Mouse (Mus musculus) ES-E14 (cell line): ENCODE results near the gene She. TPM values are rescaled to one million over a fixed set of nuclear protein-coding genes. Genes with fewer than 3 reads are reported as not detected.

Experiments used
- DNase-seq: peaks from one replicate; pipeline ENCODE4 v3.0.0-alpha.2; 2013; ENCODE audit warnings: low read depth, low spot score
- H3K27ac ChIP-seq: 2 replicates; pipeline ENCODE4 v1.5.1; 2012; ENCODE audit warnings: low read depth, mild to moderate bottlenecking, low read length, moderate library complexity, mixed read lengths; ENCODE audit not compliant: poor library complexity, insufficient read depth, severe bottlenecking
- H3K36me3 ChIP-seq: 2 replicates; pipeline ENCODE4 v1.6.1; 2012; ENCODE audit warnings: mild to moderate bottlenecking, low read length, moderate library complexity, mixed read lengths; ENCODE audit not compliant: control insufficient read depth, poor library complexity, insufficient read depth, severe bottlenecking
- H3K4me1 ChIP-seq, 2 experiments: fragments of 150-350 bp in 1 of 2; sonication (generic) in 1 of 2; 2 replicates each; pipeline ENCODE4 v1.6.1; 2012; ENCODE audit warnings: low read length in 2 of 2, mild to moderate bottlenecking in 1 of 2, mixed read lengths in 1 of 2; ENCODE audit not compliant: control insufficient read depth in 2 of 2, insufficient read depth in 2 of 2, poor library complexity in 1 of 2
- H3K4me3 ChIP-seq, 2 experiments: fragments of 150-350 bp in 1 of 2; sonication (generic) in 1 of 2; 2 replicates each; pipeline ENCODE4 v1.5.1; 2012; ENCODE audit warnings: low read length in 2 of 2, low read depth in 1 of 2, mild to moderate bottlenecking in 1 of 2, mixed read lengths in 1 of 2; ENCODE audit not compliant: insufficient read depth in 1 of 2, poor library complexity in 1 of 2, severe bottlenecking in 1 of 2
- H3K9ac ChIP-seq: 2 replicates; pipeline ENCODE4 v1.6.1; 2012; ENCODE audit warnings: low read depth, mild to moderate bottlenecking, low read length, mixed read lengths; ENCODE audit not compliant: poor library complexity, insufficient read depth, severe bottlenecking
- H3K9me3 ChIP-seq: fragments of 150-350 bp; sonication (generic); 2 replicates; pipeline ENCODE4 v1.6.1; 2012; ENCODE audit warnings: low read depth, mild to moderate bottlenecking, low read length; ENCODE audit not compliant: control insufficient read depth, insufficient read depth
- CHD2 ChIP-seq: IDR thresholded peaks from 2 replicates; pipeline ENCODE4 v1.6.1; 2014; ENCODE audit warnings: mild to moderate bottlenecking, low read depth, low read length, inconsistent platforms
- HCFC1 ChIP-seq: IDR thresholded peaks from 2 replicates; pipeline ENCODE4 v1.6.1; 2012; ENCODE audit warnings: low read length, inconsistent platforms, borderline replicate concordance; ENCODE audit not compliant: insufficient read depth
- MAFK ChIP-seq: IDR thresholded peaks from 2 replicates; pipeline ENCODE4 v1.6.1; 2014; ENCODE audit warnings: mild to moderate bottlenecking, low read depth, low read length, inconsistent platforms; ENCODE audit not compliant: insufficient read depth
- ZC3H11A ChIP-seq: IDR thresholded peaks from 2 replicates; pipeline ENCODE4 v1.6.1; 2012; ENCODE audit warnings: low read depth, mild to moderate bottlenecking, inconsistent platforms, low read length, borderline replicate concordance
- ZNF384 ChIP-seq: IDR thresholded peaks from 2 replicates; pipeline ENCODE4 v1.6.1; 2012; ENCODE audit warnings: low read depth, low read length, inconsistent platforms
- in situ Hi-C, 2 experiments: fragments of 600-800 bp; cut with MboI; formaldehyde crosslinking; loops; one replicate each; pipeline ENCODE4 v1.15.1; 2025; ENCODE audit warnings: low sequenced_read_pairs in 2 of 2, inconsistent platforms in 1 of 2; ENCODE audit not compliant: unreplicated experiment in 2 of 2
- total RNA-seq: library from RNA; depleted of rRNA; stranded (reverse); fragments of 300-350 nt; gene quantifications from 2 replicates; pipeline ENCODE4 v1.2.3, GENCODE M21; 2012

The She gene
- total RNA-seq, 1 experiment: 2.6 TPM

GRCm38 (mm10) chr3:89788680-89789352 lies 42.4 kb upstream of the She start:
- Histone ChIP-seq H3K9me3 (no peaks in the 10 kb centered on the region), H3K27ac (peak overlapping the region; percentile 8; the same call in 1 of the 2 replicates), H3K9ac (peak overlapping the region; percentile 24), H3K36me3 (peaks cover 6% of the 10 kb centered on the region; the same call in 1 of the 2 replicates), H3K4me1 (peaks cover 9 to 31% of the 10 kb centered on the region in 2 experiments), H3K4me3 (peak overlapping the region; percentile 18 to 45; a peak in 3 of 4 replicates)
- DNase-seq: no peak
- no peak for TF ChIP-seq HCFC1
- TF ChIP-seq MAFK: no peak
- no peak for TF ChIP-seq ZC3H11A
- TF ChIP-seq ZNF384: no peak
- no peak for TF ChIP-seq CHD2
- in situ Hi-C loops: no loop called here

GRCm38 (mm10) chr3:89794616-89795015 lies 36.6 kb upstream of the She start:
- DNase-seq: no peak
- no peak overlapping the region for H3K9ac ChIP-seq
- no peaks in the 10 kb centered on the region for H3K36me3 ChIP-seq
- in situ Hi-C loops: no loop called here
- H3K27ac ChIP-seq: no peak overlapping the region; the same call in 1 of the 2 replicates
- H3K4me1 ChIP-seq: peaks cover 2 to 27% of the 10 kb centered on the region in 2 experiments; a peak in 2 of 4 replicates
- TF ChIP-seq CHD2 (no peak), ZNF384 (no peak), ZC3H11A (no peak), HCFC1 (no peak), MAFK (no peak)
- no peaks in the 10 kb centered on the region for H3K9me3 ChIP-seq
- H3K4me3 ChIP-seq: no peak overlapping the region

- in situ Hi-C loops: no loop called here
- TF ChIP-seq CHD2: no peak
- no peak for TF ChIP-seq ZC3H11A
- TF ChIP-seq HCFC1: no peak
- no peak for TF ChIP-seq MAFK
- no peak for TF ChIP-seq ZNF384
- no peak for DNase-seq
- Histone ChIP-seq H3K36me3 (no peaks in the 10 kb centered on the region), H3K4me1 (peaks cover 2 to 25% of the 10 kb centered on the region in 2 experiments; a peak in 2 of 4 replicates), H3K9ac (no peak overlapping the region; the same call in 1 of the 2 replicates), H3K27ac (no peak overlapping the region), H3K4me3 (no peak overlapping the region), H3K9me3 (no peaks in the 10 kb centered on the region)
Measured at GRCm38 (mm10) chr3:89795746-89796145, 35.4 kb upstream of the She start.

- DNase-seq: no peak
- Histone ChIP-seq H3K36me3 (no peaks in the 10 kb centered on the region), H3K4me1 (peaks cover 7 to 22% of the 10 kb centered on the region in 2 experiments; a peak in 3 of 4 replicates), H3K9me3 (no peaks in the 10 kb centered on the region), H3K27ac (no peak overlapping the region), H3K4me3 (no peak overlapping the region), H3K9ac (no peak overlapping the region; the same call in 1 of the 2 replicates)
- no peak for TF ChIP-seq ZC3H11A
- no peak for TF ChIP-seq HCFC1
- no peak for TF ChIP-seq ZNF384
- no peak for TF ChIP-seq CHD2
- TF ChIP-seq MAFK: no peak
- in situ Hi-C loops: no loop called here
Measured at GRCm38 (mm10) chr3:89796358-89796757, 34.8 kb upstream of the She start.
